Mouse (Mus musculus) neutrophil, adult 5-6 weeks (primary cell): ENCODE results near the gene Kdm5a. TPM values are rescaled to one million over a fixed set of nuclear protein-coding genes. Genes with fewer than 3 reads are reported as not detected.
A peak's percentile ranks its signal among the peaks of the same experiment; 100 is the strongest.

Experiments
- ATAC-seq: fragments of 151-379, 151-347 bp; 2 replicates; pipeline ENCODE4 v1.8.0; 2017; ENCODE audit warnings: mild to moderate bottlenecking, moderate TSS enrichment; ENCODE audit not compliant: insufficient number of reproducible peaks, poor library complexity, low FRiP score, severe bottlenecking; ENCODE audit errors: extremely low read depth
- total RNA-seq: library from RNA; stranded (forward); fragments of 200-1000 nt; gene quantifications from 2 replicates; pipeline ENCODE4 v1.2.3, GENCODE M21; 2017

Kdm5a gene
- total RNA-seq, 1 experiment from 2014 or later: 248 TPM

DNA sequence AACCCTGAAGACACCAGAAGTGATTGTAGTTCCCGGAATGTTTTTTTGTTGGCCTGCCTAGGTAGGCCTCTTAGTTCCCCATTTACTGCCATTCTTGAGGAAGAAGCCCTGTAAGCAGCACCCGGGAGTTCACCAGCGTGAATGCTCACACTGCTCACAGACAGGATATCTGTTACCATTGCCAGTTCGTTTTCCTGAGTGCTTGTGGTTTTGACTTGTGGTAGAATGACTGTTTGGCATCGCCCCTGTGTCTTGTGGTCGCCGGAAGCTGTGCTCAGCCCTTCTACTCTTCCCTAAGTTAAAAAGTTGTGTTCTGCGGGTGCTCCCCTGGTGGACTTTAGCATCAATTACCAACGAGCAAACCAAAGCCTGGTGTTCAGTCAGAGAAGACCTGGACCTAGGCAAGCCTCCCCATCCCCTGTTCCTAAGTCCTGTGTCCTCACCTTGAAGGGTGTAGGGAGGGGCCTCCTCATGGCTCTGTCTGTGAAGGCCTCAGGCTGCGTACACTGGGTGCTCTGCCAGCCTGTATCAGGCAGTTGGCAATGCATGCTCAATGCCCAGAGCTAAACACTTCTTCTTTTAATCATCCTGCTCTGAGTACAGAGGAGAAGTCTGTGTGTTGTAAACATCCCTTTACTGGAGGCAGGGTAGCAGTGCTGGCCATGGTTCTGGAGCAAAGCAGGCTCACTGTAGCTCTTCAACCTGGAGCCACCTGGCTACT lies 102.8 kb downstream of the Kdm5a start:
- peak; percentile 40 for ATAC-seq

DNA sequence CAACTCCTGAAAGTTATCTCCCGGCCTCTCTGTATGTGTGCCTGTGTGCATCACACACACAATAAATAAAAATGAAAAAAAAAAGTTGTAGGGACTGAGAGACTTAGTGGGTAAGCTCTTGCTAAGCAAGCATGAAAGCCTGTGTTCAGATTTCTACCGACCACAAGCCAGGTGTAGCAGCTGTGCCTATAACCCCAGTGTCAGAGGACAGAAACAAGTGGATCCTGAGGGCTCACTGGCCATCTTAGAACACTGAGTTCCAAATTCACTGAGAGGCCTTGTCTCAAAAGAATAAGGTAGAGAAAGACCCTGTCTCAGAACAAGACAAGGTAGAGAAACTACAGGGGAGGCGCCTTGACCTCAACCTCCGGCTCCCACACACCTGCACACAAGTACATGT lies 104.3 kb downstream of the Kdm5a start:
- no peak for ATAC-seq

DNA sequence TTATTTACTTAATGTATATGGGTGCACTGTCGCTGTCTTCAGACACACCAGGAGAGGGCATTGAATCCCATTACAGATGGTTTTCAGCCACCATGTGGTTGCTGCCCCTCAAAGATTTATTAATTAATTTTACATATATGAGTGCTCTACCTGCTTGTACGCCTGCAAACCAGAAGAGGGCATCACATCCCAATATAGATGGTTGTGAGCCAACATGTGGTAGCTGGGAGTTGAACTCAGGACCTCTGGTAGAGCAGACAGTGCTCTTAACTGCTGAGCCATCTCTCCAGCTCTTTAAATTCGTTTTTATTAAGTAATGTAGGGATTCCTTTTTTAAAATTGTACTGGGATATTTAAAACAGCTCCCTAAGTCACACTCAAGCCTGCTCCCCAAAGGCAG lies 105.3 kb downstream of the Kdm5a start:
- ATAC-seq: no peak

DNA sequence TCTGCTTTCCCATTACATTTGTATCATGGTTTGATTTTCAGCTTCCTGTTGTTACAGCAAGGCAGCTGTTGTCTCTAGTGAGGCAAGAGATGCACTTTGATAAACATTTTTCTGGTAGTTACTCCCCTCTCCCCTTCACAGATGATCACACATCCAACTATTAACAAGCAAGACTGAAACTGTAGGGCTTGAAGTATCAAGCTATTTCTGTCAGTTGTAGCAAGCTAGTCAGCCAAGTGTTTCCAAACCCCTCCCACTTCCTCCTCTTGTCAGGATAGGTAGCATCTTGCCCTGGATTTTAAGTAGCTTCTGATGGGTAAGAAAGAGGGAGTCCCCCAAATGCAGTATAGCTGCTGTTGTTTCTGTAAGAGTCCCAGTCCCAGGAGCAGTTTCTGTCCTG lies 105.8 kb downstream of the Kdm5a start:
- no peak for ATAC-seq

DNA sequence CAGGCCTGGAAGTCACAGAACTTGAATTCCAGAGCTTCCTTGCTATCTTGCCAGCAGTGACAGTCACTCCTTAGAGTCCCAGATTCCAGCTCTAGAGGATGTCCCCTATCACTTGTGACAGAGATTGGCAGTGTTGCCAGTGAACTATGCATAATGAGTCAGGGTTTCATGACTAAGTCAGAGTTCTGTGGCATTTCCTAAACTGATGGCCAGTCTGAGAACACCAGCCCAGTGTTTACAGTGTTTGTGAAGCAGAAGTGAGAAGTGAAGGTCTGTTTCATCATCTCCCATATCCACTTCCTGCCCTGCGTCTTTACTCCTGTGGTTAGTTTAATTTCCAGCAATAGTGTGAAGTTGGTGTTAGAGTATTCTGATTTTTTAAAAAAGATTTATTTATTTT lies 106.7 kb downstream of the Kdm5a start:
- peak; percentile 53 for ATAC-seq

DNA sequence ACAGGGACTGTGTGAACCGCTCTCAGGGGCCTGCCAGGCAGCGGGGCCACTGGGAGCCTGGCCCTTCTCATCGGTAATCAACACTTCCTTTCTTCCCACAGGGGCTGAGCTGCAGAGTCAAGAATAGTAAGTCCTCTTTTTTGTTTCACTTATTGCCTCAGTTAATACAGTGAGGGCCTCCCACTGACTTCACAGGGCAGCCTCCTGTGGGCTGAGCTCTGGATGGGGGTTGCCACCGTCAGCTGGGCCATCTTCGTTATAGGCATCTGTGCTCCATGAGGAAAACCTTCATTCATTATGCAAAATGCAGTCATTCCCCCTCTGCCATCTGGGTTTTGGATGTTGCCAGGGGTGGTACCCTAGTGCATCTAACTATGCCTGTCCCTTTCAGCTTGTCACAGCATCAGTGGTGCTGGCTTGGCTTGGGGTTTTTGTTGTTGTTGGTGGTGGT lies 108.1 kb downstream of the Kdm5a start:
- ATAC-seq: no peak

DNA sequence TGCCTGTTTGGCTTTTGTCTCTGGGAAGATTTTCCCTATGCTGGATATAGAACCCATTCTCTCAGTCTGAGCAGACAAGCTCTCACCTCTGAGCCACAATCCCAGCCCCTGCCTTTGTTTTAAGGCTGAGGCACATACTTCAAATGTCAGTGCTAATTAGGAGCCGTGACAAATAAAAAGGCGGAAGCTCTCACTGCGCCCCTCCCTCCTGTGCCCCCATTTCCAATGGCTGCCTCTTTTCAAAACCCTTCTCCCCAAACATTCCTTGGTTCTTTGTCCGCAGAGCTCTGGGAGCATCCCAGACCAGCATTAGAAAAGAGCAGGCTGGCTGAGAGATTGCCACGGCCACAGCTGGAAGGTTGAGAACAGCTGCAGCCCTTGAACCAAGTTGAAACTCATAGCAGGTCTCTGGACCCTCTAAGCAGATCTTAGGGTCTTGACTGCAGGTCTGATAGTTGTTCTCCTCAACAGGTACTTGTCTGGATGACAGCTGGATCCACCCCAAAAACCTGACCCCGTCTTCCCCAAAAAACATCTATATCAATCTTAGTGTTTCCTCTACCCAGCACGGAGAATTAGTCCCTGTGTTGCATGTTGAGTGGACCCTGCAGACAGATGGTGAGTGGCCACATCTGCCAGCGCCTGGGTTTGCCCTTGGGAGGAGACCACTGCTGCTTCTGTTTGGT lies 108.7 kb downstream of the Kdm5a start:
- no peak for ATAC-seq

DNA sequence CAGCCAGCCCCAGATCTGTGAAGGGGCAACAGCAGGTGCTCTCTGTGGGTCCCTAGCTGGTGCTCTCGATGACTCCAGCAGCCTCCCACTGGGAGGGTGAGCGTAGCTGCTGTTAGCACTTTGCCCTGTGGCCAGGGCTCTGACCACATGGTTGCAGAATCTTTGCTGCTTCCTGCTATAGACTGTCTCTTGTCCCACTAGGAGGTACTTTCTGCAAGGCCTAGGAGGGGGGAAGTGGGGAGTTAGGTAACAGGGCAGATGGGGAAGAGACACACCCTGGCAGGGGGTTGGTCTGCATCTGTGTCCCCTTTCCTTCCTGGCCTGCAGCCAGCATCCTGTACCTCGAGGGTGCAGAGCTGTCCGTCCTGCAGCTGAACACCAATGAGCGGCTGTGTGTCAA lies 109.5 kb downstream of the Kdm5a start:
- peak; percentile 83 for ATAC-seq

DNA sequence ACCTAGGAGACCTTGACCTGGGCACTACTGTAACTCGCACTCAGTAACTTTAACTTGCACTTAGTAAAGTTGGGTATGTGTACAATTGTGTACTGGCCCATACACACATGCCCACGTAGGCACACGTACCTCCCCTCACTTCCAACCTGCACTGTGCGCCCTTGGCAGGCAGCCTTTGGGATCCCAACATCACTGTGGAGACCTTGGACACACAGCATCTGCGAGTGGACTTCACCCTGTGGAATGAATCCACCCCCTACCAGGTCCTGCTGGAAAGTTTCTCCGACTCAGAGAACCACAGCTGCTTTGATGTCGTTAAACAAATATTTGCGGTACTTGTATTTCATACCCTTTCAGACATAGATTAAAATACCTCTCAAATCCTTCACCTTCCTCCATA lies 111.4 kb downstream of the Kdm5a start:
- no peak for ATAC-seq

DNA sequence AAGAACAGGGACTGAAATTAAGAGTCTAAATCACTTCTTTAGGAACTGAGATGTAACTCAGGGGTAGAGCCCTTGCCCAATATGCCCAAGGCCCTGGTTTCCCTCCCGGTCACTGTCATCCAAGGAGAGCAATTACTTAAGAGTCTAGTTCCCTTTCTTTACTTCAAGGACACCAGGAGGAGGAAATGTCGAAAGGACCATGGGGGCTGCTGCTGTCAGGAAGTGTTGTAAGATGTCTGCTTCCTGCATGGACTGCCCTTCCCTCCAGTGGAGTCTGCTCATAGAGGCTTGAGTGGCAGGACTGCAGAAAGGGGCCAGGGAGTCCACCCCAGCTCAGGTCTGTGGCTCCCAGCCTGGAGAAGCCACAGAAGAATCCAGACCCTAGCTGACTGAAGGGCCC lies 115.4 kb downstream of the Kdm5a start:
- ATAC-seq: peak; percentile 34; the same call in 1 of the 2 replicates

DNA sequence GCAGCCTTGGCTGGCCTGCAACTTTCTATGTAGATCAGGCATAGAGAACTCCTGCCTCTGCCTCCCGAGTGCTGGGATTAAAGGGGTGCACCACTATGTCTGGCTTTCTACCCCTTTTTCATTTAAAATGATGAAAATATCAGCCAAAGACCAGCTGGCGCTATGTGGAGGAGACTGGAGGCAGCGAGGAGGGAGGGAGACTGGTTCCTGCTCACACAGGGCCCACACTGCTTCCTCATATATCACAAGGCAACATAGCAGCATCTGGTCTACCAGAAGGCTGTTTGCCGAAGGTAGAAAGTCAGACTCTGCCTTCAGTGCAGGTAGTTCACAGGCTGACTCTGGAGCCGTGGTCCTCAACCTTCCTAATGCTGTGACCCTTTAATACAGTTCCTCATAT lies 116.4 kb downstream of the Kdm5a start:
- ATAC-seq: no peak

DNA sequence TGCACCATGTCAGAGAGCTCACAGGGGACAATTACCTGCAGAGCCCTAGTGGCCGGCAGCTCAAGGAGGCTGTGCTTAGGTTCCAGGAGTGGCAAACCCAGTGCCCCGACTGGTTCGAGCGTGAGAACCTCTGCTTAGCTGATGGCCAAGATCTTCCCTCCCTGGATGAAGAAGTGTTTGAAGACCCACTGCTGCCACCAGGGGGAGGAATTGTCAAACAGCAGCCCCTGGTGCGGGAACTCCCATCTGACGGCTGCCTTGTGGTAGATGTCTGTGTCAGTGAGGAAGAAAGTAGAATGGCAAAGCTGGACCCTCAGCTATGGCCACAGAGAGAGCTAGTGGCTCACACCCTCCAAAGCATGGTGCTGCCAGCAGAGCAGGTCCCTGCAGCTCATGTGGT lies 117.6 kb downstream of the Kdm5a start:
- peak; percentile 37 for ATAC-seq

DNA sequence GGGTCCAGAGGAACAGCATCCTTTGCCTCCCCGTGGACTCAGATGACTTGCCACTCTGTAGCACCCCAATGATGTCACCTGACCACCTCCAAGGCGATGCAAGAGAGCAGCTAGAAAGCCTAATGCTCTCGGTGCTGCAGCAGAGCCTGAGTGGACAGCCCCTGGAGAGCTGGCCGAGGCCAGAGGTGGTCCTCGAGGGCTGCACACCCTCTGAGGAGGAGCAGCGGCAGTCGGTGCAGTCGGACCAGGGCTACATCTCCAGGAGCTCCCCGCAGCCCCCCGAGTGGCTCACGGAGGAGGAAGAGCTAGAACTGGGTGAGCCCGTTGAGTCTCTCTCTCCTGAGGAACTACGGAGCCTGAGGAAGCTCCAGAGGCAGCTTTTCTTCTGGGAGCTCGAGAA lies 118.1 kb downstream of the Kdm5a start:
- ATAC-seq: no peak

DNA sequence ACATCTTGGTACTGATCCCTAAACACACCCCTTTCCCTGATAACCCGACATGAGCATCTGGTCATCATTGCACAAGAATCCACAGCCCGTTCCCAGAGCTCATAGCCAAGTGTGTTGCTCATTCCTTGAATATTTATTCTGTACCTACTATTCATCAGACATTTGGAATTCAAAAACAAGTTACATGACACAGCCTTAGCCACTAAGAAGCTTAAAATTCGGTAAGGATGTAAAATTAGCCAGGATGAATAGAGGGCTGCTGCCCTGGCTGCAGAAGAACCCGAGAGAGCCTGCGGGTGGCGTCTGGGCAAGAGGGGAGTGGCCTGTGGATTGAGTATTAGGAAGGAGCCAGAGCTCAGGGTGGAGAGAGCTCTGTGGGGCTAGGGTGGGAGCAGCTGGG lies 118.8 kb downstream of the Kdm5a start:
- ATAC-seq: no peak

DNA sequence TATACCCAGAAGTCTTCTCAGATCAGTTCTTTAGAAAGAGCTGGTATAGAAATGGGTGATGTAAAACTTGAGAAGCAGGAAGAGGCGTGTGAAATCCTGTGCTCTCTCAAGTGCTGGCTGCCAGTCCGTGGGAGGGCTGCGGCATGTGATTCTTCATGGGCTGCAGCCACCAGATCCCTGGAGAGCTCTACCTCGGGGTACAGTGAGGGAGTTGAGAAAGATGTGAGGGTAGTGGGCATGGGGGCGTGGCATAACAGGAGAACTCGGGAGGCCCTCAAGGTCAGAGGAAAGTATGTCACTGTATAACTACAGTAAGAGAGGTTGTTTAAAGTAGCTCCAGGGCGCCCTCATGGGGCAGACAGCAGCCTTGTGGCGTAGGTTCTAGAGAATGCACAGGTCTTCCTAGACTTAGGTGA lies 119.3 kb downstream of the Kdm5a start:
- ATAC-seq: peak; percentile 45; the same call in 1 of the 2 replicates

DNA sequence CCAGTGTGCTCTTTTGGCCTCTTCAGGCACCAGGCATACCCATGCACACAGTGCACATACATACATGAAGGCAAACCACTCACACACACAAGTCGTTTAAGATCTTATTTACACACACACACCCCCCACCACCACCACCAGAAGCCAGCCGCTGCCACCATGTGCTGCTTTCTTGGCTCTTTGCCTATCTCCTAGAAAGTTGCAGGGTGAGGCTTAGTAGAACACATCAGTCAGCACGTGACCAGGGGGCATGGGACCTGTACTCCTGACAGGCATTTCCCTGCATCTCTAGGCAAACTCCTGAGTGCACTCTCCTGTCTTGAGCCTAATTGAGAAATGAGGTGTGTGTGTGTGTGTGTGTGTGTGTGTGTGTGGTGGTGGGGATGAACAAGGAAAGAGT lies 121.1 kb downstream of the Kdm5a start:
- ATAC-seq: no peak

DNA sequence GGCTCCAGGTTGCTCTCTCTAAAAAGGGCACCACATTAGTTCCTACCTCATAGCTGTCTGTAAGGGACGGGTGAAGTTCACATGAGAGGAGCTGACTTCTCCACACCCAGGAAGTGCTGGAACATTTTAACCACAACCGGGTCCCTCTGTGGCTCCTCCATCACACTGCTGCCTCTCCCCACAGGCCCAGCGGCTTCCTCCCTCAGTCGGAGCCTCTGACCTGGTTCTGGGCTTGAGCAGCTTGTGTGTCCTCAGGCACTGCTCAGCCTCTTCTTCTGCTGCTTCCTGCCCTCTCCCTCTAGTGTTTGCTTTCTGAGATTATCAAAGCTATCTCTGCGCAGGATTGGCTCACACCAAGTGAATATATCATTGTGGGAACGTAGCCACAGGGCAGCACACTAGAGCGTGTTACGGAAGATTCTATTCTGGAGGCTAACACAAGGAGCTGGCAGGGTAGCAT lies 122.2 kb downstream of the Kdm5a start:
- ATAC-seq: peak; percentile 20; the same call in 1 of the 2 replicates

DNA sequence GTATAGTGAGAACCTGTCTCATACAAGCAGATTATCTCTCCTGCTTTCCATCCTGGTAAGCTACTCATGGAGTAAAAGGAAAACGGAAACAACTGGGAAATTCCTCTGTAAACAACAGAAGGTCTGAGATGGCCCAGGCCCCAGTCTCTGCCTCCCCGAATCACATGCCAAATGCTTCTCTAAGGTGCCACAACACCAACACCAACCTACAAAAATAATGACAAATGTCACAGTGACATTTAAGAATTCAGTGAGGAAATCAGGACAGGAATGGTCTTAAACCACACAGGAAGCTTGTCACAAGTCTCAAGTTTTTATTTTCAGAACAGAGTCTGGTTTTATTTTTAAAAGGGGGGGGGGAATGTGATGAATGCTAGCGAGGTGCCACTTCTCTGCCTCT lies 124.7 kb downstream of the Kdm5a start:
- no peak for ATAC-seq

DNA sequence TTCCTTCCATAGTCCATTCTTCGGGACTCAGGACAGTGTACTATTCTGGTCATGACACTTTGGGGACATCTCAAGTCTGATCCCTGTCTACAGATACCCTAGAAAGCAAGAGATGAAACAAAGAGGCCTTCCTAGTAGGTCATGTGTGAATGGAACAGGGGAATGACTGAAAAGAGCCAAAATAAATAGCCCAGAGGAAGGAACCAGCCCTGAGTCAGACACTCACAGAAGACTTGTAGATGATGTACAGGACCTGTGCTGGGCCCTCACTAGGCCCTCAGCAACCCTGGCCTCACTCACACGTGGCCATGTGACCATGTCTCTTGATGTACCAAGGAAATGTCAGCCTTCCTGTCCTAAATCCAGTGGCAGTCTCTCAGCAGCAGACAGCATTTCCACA lies 125.5 kb downstream of the Kdm5a start:
- ATAC-seq: no peak

DNA sequence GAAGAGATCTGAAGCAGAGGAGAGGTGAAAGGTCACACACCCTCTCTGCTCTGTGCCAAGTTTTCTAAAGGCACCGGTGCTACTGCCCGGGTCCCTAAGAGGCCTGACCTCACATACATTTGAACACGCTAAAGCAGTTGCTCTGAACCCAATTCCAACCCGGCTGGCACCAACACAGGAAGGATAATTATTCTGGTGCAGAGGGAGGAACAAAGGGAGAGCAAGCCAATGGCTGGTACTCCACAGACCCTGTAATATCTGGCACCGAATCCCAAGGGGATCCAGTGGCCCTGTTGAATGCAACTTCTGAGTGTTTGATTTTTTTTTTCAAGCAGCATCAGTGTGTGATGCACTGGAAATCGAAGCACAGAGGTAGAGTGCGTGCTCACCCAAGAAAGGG lies 127.1 kb downstream of the Kdm5a start:
- no peak for ATAC-seq
